Mouse (Mus musculus) embryo, embryonic 10.5 days (tissue): Measurements from ENCODE around the gene Zfp213.
"Not testable (repeated sequence)": the region's sequence is repeated elsewhere in the genome, so short reads cannot be mapped to it uniquely, and the experiment has no call there.

ENCODE experiments used
- DNase-seq: peaks from one replicate; pipeline ENCODE4 v3.0.0-alpha.2; 2015; ENCODE audit warnings: low spot score

Zfp213 gene

DNA sequence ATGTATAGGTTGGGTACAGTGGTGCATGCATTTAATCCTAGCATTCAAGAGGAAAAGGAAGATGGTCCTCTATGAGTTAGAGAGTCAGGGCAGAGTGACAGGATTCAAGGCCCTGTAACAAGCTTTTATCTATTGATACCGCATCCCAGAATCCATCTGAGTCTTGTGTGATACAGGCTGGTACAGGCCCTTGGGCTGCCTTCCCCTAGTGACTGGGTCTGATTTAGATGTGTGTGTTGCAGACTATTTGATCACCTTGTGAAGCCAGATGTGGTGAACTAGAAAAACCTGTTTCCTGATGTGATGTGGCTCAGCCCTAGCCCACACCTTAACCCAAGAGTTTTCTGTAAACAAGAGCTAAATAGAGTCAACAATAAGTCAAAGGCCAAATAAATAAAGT, 19.3 kb downstream of the Zfp213 start:
- no peak for DNase-seq

DNA sequence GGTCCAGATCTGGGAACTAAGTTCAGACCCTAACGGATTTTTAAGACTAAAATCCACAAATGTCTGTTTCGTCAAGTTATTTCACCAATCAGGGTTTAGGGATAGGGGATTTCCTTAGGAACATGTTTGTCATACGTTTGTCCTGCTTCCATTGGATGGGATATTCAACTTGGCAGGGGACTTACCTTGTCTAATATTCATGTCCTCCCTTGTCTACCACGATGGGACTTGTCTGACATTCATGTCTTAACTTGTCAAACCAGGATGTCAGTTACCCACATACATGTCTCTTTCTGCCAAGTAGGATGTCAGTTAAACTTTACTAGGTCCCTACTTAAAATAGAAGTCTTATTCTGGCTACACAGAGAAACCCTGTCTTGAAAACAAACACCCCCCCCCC, 20.1 kb downstream of the Zfp213 start:
- DNase-seq = no peak

- DNase-seq = no peak
Observed at GRCm38 (mm10) chr17:23543325-23543724, 20.7 kb downstream of the Zfp213 start.

- no peak for DNase-seq
Observed at GRCm38 (mm10) chr17:23542835-23543234, 21.2 kb downstream of the Zfp213 start.

GRCm38 (mm10) chr17:23542004-23542720, 21.9 kb downstream of the Zfp213 start:
- DNase-seq = no peak

GRCm38 (mm10) chr17:23540605-23541475, 23.2 kb downstream of the Zfp213 start:
- peak; percentile 83 for DNase-seq

- no peak for DNase-seq
Observed at GRCm38 (mm10) chr17:23540106-23540505, 23.9 kb downstream of the Zfp213 start.

- no peak for DNase-seq
Observed at GRCm38 (mm10) chr17:23539608-23540007, 24.4 kb downstream of the Zfp213 start.

- DNase-seq = peak; percentile 81
Observed at GRCm38 (mm10) chr17:23538299-23539015, 25.6 kb downstream of the Zfp213 start.

- peak; percentile 69 for DNase-seq
Observed at GRCm38 (mm10) chr17:23537554-23538255, 26.3 kb downstream of the Zfp213 start.

- DNase-seq = peak; percentile 71
Observed at GRCm38 (mm10) chr17:23535046-23535788, 28.8 kb downstream of the Zfp213 start.

- DNase-seq = peak; percentile 48
Observed at GRCm38 (mm10) chr17:23533591-23534490, 30.2 kb downstream of the Zfp213 start.

- DNase-seq = not testable (repeated sequence)
Observed at GRCm38 (mm10) chr17:23531408-23531807, 32.6 kb downstream of the Zfp213 start.

DNA sequence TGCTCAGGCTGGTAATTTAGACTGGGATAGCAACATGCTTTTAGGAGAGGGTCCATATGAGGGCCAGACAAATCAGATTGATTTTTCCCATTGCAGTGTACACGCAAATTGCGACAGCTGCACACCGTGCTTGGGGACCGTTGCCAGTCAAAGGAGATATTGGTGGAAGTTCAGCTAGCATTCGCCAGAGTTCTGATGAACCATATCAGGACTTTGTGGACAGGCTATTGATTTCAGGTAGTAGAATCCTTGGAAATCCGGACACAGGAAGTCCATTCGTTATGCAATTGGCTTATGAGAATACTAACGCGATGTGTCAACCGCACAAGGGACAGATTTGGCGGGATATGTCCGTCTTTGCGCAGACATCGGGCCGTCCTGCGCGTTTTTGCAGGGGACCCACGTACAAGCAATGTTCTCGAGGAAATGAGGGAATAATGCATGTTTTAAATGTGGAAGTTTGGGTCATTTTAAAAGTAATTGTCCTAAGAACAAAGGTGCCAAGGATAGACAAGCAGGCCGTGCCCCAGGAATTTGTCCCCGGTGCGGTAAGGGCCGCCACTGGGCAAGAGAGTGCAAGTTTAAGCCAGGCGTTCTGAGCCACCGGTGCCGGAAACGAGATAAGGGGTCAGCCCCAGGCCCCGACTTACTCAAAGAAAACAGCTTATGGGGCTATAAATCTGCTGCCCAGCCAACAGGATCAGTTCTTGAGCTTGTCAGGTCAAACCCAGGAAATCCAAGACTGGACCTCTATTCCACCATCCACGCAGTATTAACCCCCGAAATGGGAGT, 40.9 kb downstream of the Zfp213 start:
- DNase-seq = not testable (repeated sequence)

DNA sequence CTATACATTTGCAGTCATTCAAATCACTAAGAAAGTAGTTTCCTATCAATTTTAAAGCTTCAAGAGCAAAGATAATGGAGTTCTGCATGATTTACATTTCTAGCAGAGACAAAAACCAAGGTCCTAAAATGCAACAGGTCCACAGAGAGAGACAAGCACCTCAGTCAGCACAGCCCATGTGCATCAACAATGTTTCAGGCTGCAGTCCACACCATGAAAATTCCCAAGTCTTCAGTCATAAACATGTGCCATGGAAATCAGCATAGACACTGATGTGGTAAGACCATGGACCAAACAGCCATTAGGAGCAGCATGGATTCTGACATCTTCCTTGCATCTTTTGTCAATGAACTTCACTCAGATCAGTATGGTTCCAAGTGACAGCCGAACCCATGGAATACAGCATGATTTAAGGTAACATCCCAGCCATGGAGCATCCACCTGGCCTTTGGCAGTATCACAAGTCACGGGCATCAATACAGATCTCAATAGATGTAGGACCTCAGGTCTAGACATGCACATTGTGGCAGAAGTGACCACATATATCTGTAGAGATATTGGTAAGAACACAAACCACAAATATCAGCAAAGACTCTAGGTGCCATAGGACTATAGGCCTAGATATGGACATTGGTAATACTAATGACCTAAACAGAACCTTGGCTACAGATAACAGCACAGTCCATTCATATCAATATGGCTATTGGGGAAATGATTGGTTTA, 45.2 kb downstream of the Zfp213 start:
- DNase-seq = no peak
